Comparison of ENCODE assay signal across 22 mouse cellular contexts in genomic region chr2:173970789-173971188, GRCm38 (mm10).
DNase-seq lines count a peak whose midpoint lies in the region; ATAC-seq and TF ChIP-seq lines count a peak whose summit lies in the region.
"Had no signal": no experiment of that assay in that cellular context is flagged by ENCODE, and none has a peak within 500 bp of the region (broad histone marks: within the 10 kb centered on the region; RNA-seq: fewer than 3 reads in every experiment).

No protein-coding gene starts in this region.

- H3K27me3 ChIP-seq in kidney, embryonic 15.5 days = no peaks in the 10 kb centered on the region
- no peaks in the 10 kb centered on the region for H3K27me3 ChIP-seq in embryonic facial prominence, embryonic 10.5 days (replicated peaks; ENCODE audit: low read depth, poor library complexity, severe bottlenecking)
- no peaks in the 10 kb centered on the region for H3K27me3 ChIP-seq in intestine, postnatal 0 days (replicated peaks; ENCODE audit: control insufficient read depth, insufficient read depth, low read length)
- H3K27me3 ChIP-seq: embryonic facial prominence, embryonic 13.5 days; forebrain, embryonic 15.5 days; Patski had no signal

- H3K9ac ChIP-seq in kidney, embryonic 15.5 days = no peak overlapping the region
- no peak overlapping the region for H3K9ac ChIP-seq in intestine, postnatal 0 days (ENCODE audit: low read depth, low read length)
- H3K9ac ChIP-seq: embryonic facial prominence, embryonic 13.5 days; forebrain, embryonic 15.5 days; hindbrain, embryonic 14.5 days had no signal

- peak; percentile 1 for DNase-seq in kidney, adult 11 months
- DNase-seq in embryonic facial prominence, embryonic 10.5 days (ENCODE audit: low spot score) = peak; percentile 11
- peak; percentile 59 for DNase-seq in gonadal fat pad, adult 2 months (ENCODE audit: low read depth)
- no peak for DNase-seq in spleen, postnatal 4 days (ENCODE audit: low spot score in 2 of 2)
- DNase-seq in right cerebral cortex, postnatal 10 days (ENCODE audit: low spot score in 2 of 2) = no peak
- DNase-seq: adrenal gland, postnatal 14 days; cerebellum, adult 11-12 months; cerebellum, adult 9-10 months; cerebellum, postnatal 25 days; gastrocnemius, postnatal 14 days; heart, adult 18-20 months; heart, postnatal 10 days had no signal

- peaks cover 3% of the 10 kb centered on the region; the same call in 1 of the 2 replicates for H3K4me1 ChIP-seq in kidney, embryonic 15.5 days
- H3K4me1 ChIP-seq in embryonic facial prominence, embryonic 10.5 days = peaks cover under 1% of the 10 kb centered on the region; the same call in 1 of the 2 replicates
- no peaks in the 10 kb centered on the region for H3K4me1 ChIP-seq in intestine, postnatal 0 days (replicated peaks; ENCODE audit: control insufficient read depth, insufficient read depth, low read length)
- H3K4me1 ChIP-seq: forebrain, embryonic 15.5 days had no signal

- no peak for ATAC-seq in kidney, embryonic 15.5 days (replicated peaks; ENCODE audit: low FRiP score)
- ATAC-seq in intestine, postnatal 0 days = peak; percentile 90
- ATAC-seq in megakaryocyte progenitor cell, adult 5-6 weeks (replicated peaks; ENCODE audit: poor library complexity) = no peak
- ATAC-seq: activated CD4-positive, CD25-positive, alpha-beta regulatory T cell, adult 4 months; forebrain, embryonic 15.5 days; Patski had no signal

- H3K9me3 ChIP-seq in kidney, embryonic 15.5 days (replicated peaks) = peaks cover 4% of the 10 kb centered on the region; the same call in 1 of the 2 replicates
- H3K9me3 ChIP-seq in embryonic facial prominence, embryonic 10.5 days = peaks cover 17% of the 10 kb centered on the region; the same call in 1 of the 2 replicates
- no peaks in the 10 kb centered on the region for H3K9me3 ChIP-seq in intestine, postnatal 0 days (ENCODE audit: control insufficient read depth)
- H3K9me3 ChIP-seq: forebrain, embryonic 15.5 days; heart, embryonic 10.5 days had no signal

- no peaks in the 10 kb centered on the region for H3K36me3 ChIP-seq in kidney, embryonic 15.5 days
- H3K36me3 ChIP-seq in embryonic facial prominence, embryonic 10.5 days (replicated peaks) = no peaks in the 10 kb centered on the region
- H3K36me3 ChIP-seq in intestine, postnatal 0 days (ENCODE audit: control insufficient read depth, insufficient read depth) = no peaks in the 10 kb centered on the region
- H3K36me3 ChIP-seq: embryonic facial prominence, embryonic 13.5 days; forebrain, embryonic 10.5 days; forebrain, embryonic 15.5 days; heart, embryonic 10.5 days had no signal

- H3K4me3 ChIP-seq in kidney, embryonic 15.5 days (replicated peaks) = no peak overlapping the region
- no peak overlapping the region for H3K4me3 ChIP-seq in embryonic facial prominence, embryonic 10.5 days
- H3K4me3 ChIP-seq in intestine, postnatal 0 days (ENCODE audit: low read depth, low read length) = no peak overlapping the region
- H3K4me3 ChIP-seq: embryonic facial prominence, embryonic 13.5 days; forebrain, embryonic 10.5 days; forebrain, embryonic 15.5 days; heart, embryonic 10.5 days had no signal

- 63% methylated on average over 1 of the region's 1 CpGs for WGBS in kidney, embryonic 15.5 days
- WGBS in embryonic facial prominence, embryonic 10.5 days = 69% methylated on average over 1 of the region's 1 CpGs
- WGBS in intestine, postnatal 0 days = 35% methylated on average over 1 of the region's 1 CpGs

- H3K27ac ChIP-seq in kidney, embryonic 15.5 days = no peak overlapping the region
- no peak overlapping the region for H3K27ac ChIP-seq in embryonic facial prominence, embryonic 10.5 days (replicated peaks)
- no peak overlapping the region for H3K27ac ChIP-seq in intestine, postnatal 0 days (ENCODE audit: low read depth, low read length)
- H3K27ac ChIP-seq: embryonic facial prominence, embryonic 13.5 days; forebrain, embryonic 10.5 days; forebrain, embryonic 15.5 days; heart, embryonic 10.5 days; hindbrain, embryonic 14.5 days had no signal

- no peak for TF ChIP-seq CTCF in intestine, postnatal 0 days (IDR thresholded peaks at IDR 0.05; ENCODE audit: low read depth)

- H3K4me2 ChIP-seq in kidney, embryonic 15.5 days = no peak overlapping the region
- H3K4me2 ChIP-seq in intestine, postnatal 0 days (replicated peaks; ENCODE audit: low read depth) = no peak overlapping the region
- H3K4me2 ChIP-seq: embryonic facial prominence, embryonic 13.5 days; forebrain, embryonic 15.5 days; hindbrain, embryonic 14.5 days had no signal

Comparison
In these comparisons a context has a peak if more than half of its experiments do, and no peak if none do; other contexts are left out.
1. DNase-seq: peak in kidney, adult 11 months (single experiment), embryonic facial prominence, embryonic 10.5 days (single experiment) and gonadal fat pad, adult 2 months (single experiment); none in spleen, postnatal 4 days (0 of 2) and right cerebral cortex, postnatal 10 days (0 of 2).